Mouse (Mus musculus): ENCODE data around the gene Gm47995.

GRCm38 (mm10) chr1:151216417-151216816 is 18.2 kb downstream of the Gm47995 start:
- TF ChIP-seq CTCF (IDR thresholded peaks at IDR 0.05; ENCODE audit: low read depth), result no peak
- TF ChIP-seq EP300 (IDR thresholded peaks at IDR 0.05; ENCODE audit: low read depth), result no peak

Data from liver, postnatal 0 days (tissue).